Mouse (Mus musculus) testis, adult 2 months (tissue): ENCODE measurements around the gene Sec16a.

Experiments used
- CTCF ChIP-seq: fragments of 200-500 bp; IDR thresholded peaks from 2 replicates; pipeline ENCODE4 v1.5.1; 2012; ENCODE audit warnings: low read depth, mild to moderate bottlenecking, inconsistent platforms, low read length, moderate library complexity; ENCODE audit not compliant: control insufficient read depth, insufficient read depth, insufficient replicate concordance
- POLR2A ChIP-seq: fragments of 200-500 bp; IDR thresholded peaks from 2 replicates; pipeline ENCODE4 v1.6.1; 2012; ENCODE audit warnings: low read depth, mild to moderate bottlenecking, inconsistent platforms, low read length, moderate library complexity; ENCODE audit not compliant: control insufficient read depth

GRCm38 (mm10) chr2:26459478-26459877 is 14.5 kb upstream of the Sec16a start:
- TF ChIP-seq CTCF (no peak), POLR2A (no peak)
